In genomic region chr13:19236340-19236739, GRCm38 (mm10) we compare ENCODE assay signal across 8 mouse cellular contexts.
DNase-seq lines count a peak whose midpoint lies in the region; ATAC-seq and TF ChIP-seq lines count a peak whose summit lies in the region.

No protein-coding gene starts in this region.

- H3K27ac ChIP-seq in forebrain, postnatal 0 days (ENCODE audit: low read depth, low read length), result no peak overlapping the region
- H3K27ac ChIP-seq in forebrain, embryonic 10.5 days, result no peak overlapping the region
- H3K27ac ChIP-seq in lung, embryonic 14.5 days (ENCODE audit: low read depth), result no peak overlapping the region

- H3K27me3 ChIP-seq in forebrain, postnatal 0 days (ENCODE audit: insufficient read depth, low read length), result no peaks in the 10 kb centered on the region
- no peaks in the 10 kb centered on the region for H3K27me3 ChIP-seq in forebrain, embryonic 10.5 days (ENCODE audit: poor library complexity, severe bottlenecking)
- no peaks in the 10 kb centered on the region for H3K27me3 ChIP-seq in lung, embryonic 14.5 days (ENCODE audit: insufficient read depth, low read length)

- H3K4me3 ChIP-seq in forebrain, postnatal 0 days (ENCODE audit: low read depth, low read length), result no peak overlapping the region
- H3K4me3 ChIP-seq in forebrain, embryonic 10.5 days, result no peak overlapping the region
- H3K4me3 ChIP-seq in lung, embryonic 14.5 days (ENCODE audit: low read depth, low read length), result no peak overlapping the region

- peak; percentile 25 for TF ChIP-seq CTCF in forebrain, postnatal 0 days (IDR thresholded peaks at IDR 0.05; ENCODE audit: low read depth)
- peak; percentile 48 for TF ChIP-seq CTCF in lung, embryonic 14.5 days (IDR thresholded peaks at IDR 0.05; ENCODE audit: low read depth)

- no peak for ATAC-seq in forebrain, postnatal 0 days
- ATAC-seq in activated CD4-positive, CD25-positive, alpha-beta regulatory T cell, adult 4 months, result peak; percentile 57
- ATAC-seq in inflammation-experienced regulatory T-cells, adult 6 months, result peak; percentile 54
- ATAC-seq in lung, embryonic 14.5 days (ENCODE audit: insufficient read depth), result no peak

- H3K9me3 ChIP-seq in forebrain, postnatal 0 days (ENCODE audit: low read length), result no peaks in the 10 kb centered on the region
- H3K9me3 ChIP-seq in forebrain, embryonic 10.5 days, result no peaks in the 10 kb centered on the region
- H3K9me3 ChIP-seq in lung, embryonic 14.5 days (ENCODE audit: low read depth, low read length), result no peaks in the 10 kb centered on the region

- H3K9ac ChIP-seq in forebrain, postnatal 0 days, result no peak overlapping the region
- no peak overlapping the region for H3K9ac ChIP-seq in lung, embryonic 14.5 days

- H3K4me1 ChIP-seq in forebrain, postnatal 0 days (ENCODE audit: insufficient read depth), result no peaks in the 10 kb centered on the region
- H3K4me1 ChIP-seq in forebrain, embryonic 10.5 days, result no peaks in the 10 kb centered on the region
- no peaks in the 10 kb centered on the region for H3K4me1 ChIP-seq in lung, embryonic 14.5 days (ENCODE audit: insufficient read depth)

- H3K36me3 ChIP-seq in forebrain, postnatal 0 days (ENCODE audit: insufficient read depth), result no peaks in the 10 kb centered on the region
- H3K36me3 ChIP-seq in forebrain, embryonic 10.5 days (replicated peaks), result no peaks in the 10 kb centered on the region
- no peaks in the 10 kb centered on the region for H3K36me3 ChIP-seq in lung, embryonic 14.5 days (ENCODE audit: insufficient read depth)

- no peak overlapping the region for H3K4me2 ChIP-seq in forebrain, postnatal 0 days (ENCODE audit: low read depth)
- H3K4me2 ChIP-seq in lung, embryonic 14.5 days, result no peak overlapping the region

- peak; percentile 11 for DNase-seq in forebrain, postnatal 0 days
- no peak for DNase-seq in forebrain, embryonic 10.5 days (ENCODE audit: extremely low spot score, low spot score)
- DNase-seq in 416B (ENCODE audit: low read depth), result peak; percentile 69
- peak; percentile 58 for DNase-seq in lung, embryonic 14.5 days
- peak; percentile 64 for DNase-seq in thymus, postnatal 25 days
- DNase-seq in gastrocnemius, postnatal 4 days (ENCODE audit: low spot score in 2 of 2), result no peak

Comparison
In these comparisons a context has a peak if more than half of its experiments do, and no peak if none do; other contexts are left out.
1. DNase-seq: peak in forebrain, postnatal 0 days (single experiment), 416B (single experiment), lung, embryonic 14.5 days (single experiment) and thymus, postnatal 25 days (single experiment); none in forebrain, embryonic 10.5 days (single experiment) and gastrocnemius, postnatal 4 days (0 of 2).
2. ATAC-seq: peak in activated CD4-positive, CD25-positive, alpha-beta regulatory T cell, adult 4 months (single experiment) and inflammation-experienced regulatory T-cells, adult 6 months (single experiment); none in forebrain, postnatal 0 days (single experiment) and lung, embryonic 14.5 days (single experiment).